Mouse (Mus musculus) layer of hippocampus, postnatal 25 days (tissue): ENCODE data around the gene Hyal3. TPM values are rescaled to one million over a fixed set of nuclear protein-coding genes. Genes with fewer than 3 reads are reported as not detected.

Experiments
- DNase-seq, 2 experiments: peaks; one replicate each; pipeline ENCODE4 v3.0.0; 2022; ENCODE audit warnings: mixed read lengths in 2 of 2, low spot score in 1 of 2; ENCODE audit errors: extremely low spot score in 1 of 2
- total RNA-seq, 2 experiments: library from RNA; stranded (reverse); gene quantifications; 2 replicates each; pipeline ENCODE4 v1.2.3; 2021

Hyal3 gene
- total RNA-seq: 1 to 10 TPM; 1.4 to 1.9 TPM

DNA sequence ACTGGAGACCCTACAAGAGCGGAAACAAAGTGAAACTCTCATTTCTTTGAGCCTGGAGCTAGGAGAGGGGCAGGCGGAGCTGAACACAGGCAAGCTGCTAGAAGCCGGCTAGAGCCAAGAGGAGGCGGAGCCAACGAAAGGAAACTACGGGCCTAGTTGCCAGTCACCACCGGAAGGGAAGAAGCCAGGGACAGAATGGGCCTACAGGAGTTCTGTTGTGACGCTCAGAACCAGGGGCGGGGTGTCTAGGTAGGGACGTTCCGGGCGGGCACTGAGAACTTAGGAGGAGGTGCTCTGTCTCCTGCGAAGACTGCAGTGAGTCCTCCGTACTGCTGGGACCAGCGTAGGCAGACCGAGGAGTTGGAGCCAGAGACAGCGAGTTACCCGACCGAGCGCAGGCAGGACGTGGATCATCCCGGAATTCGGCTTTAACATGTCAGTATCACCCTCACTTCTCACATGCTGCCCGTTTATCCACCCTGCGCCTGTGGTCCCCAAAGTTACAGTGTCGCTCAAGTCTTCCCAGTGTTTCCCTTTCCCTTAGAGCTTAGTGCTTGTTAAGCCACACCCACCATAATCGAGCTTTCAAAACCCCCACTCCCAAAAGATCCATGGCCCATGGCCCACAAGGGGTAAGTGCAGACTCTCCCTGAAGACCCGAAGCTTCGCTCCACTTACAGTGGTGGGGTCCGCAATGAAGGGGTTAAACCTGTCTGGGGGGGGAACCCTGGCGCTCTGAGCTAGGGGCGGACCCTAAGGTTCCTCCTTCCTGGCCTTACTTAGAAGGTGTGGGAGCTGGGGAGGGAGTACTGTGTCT, at the start of gene Hyal3:
Hyal3 (plus strand) TSS at position 318 of the 817 bp plus-strand sequence.
- peak; percentile 65 to 68 for DNase-seq

DNA sequence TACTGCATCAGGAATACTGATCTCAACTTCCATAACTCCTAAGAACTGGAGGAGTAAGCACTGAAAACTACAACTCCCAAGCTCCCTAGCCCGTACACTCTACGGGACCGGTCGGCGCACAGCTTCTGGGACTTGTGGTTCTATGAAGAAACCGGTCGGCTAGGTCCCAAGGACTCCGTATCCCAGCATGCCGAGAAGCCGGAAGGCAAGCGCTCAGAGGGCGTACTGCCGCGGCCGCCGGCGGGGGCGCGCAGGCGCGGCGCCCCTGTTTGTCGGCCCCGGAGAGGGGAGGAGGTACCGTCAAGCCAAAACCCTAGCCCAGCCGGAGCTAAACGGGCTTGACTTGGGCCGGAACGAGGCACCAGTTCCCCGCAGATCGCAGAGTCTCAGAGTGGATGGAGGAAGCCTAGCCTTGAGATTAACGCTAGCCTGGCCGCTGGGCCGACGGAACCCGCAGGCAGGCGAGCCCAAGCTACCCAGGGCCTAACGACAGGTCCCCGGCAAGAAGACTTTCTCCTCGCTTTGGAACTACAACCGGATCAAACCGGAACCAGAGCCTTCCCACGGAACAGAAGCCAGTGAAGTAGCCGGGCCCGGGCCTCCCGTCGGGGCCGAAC, 46.7 kb upstream of the Hyal3 start, which contains the start of gene Tmem115:
Tmem115 (plus strand) TSS at position 155 of the 617 bp plus-strand sequence.
- DNase-seq: peak; percentile 72 to 86

DNA sequence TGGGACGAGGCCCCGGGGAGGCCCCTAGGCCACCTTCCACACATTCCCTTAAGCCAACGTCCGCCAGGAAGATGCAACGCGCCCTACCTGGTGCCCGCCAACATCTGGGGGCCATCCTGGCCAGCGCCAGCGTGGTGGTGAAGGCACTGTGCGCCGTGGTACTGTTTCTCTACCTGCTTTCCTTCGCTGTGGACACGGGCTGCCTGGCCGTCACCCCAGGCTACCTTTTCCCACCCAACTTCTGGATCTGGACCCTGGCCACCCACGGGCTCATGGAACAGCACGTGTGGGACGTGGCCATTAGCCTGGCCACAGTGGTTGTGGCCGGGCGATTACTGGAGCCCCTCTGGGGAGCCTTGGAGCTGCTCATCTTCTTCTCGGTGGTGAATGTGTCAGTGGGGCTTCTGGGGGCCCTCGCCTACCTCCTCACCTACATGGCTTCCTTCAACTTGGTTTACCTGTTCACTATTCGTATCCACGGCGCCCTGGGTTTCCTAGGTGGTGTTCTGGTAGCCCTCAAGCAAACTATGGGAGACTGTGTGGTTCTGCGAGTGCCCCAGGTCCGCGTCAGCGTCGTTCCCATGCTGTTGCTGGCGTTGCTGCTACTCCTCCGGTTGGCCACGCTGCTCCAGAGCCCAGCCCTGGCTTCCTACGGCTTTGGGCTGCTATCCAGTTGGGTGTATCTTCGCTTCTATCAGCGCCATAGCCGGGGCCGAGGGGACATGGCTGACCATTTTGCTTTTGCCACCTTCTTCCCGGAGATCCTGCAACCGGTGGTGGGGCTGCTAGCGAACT, 46.0 kb upstream of the Hyal3 start:
- DNase-seq: no peak

DNA sequence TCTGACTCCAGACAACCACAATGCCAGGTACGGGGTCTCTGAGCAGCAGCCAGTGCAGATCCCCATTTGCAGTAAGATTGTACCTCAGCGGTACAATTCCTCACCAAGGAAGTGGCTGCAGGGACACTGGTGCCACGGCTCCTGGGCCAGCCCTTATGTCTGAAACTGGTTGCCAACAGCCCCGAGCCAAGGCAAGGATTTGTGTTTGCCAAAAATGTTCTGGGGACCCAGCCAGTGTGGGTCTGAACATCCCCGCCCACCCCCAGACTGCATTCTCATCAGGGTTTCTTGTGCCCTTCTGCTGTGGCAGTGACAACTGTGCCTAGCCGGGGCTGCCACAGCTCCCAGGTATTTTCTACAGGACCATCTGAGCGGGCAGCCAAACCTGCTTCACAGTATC, 42.4 kb upstream of the Hyal3 start:
- DNase-seq: no peak

DNA sequence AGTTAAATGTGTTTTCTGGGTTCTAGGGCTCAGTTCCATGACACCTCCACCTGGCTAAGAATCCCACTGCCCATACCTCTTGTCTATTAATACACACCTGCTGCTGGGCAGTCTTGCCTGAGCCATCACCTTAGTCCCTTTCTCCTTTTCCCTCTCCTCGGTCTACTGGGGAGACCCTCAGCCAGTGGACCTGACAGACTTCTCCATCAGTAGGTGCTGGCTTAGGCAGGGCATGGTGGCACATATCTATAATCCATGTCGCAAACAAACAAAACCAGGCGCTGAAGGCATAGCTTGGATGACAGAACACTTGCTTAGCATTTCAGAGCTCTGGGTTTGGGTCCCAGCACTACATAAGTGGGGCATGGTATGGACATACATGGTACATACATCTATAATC, 41.9 kb upstream of the Hyal3 start:
- no peak for DNase-seq

DNA sequence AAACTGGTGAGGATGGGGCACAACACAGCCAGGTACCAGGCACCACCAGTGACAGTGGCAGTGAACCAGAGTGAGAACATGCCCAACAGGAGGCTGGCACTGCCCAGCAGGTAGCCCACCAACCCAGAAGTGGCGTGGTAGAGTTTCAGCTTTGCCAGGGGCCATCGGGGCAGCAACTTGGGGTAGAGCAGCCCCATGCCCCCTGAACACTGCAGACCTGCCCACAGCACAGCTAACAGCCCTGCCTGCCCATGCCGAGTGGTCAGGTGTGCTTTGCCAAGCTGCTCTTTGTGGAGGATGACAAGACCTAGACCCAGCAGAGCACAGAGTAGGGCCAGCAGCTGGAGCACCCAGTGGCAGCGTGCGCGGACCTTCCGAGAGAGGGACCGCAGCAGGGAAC, 40.7 kb upstream of the Hyal3 start:
- no peak for DNase-seq

DNA sequence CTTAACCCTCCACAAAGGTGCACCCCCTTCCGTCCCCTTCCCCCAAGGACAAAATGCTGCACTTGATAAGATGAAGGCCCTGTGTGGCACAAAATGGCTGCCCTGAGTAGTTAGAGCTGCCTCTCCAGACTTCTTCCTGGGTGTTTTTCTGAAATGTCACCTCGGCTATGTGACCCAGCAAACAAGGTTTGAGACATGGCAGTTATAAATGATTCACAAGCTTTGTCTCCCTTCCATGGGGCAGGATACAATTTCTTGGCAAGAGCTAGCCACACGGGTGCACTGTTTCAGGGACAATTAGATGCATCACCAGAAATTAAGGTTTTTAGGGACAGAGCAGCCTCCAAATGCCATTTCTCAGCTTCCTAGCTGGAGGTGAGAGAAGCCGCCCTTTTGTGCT, 40.2 kb upstream of the Hyal3 start:
- DNase-seq: no peak

DNA sequence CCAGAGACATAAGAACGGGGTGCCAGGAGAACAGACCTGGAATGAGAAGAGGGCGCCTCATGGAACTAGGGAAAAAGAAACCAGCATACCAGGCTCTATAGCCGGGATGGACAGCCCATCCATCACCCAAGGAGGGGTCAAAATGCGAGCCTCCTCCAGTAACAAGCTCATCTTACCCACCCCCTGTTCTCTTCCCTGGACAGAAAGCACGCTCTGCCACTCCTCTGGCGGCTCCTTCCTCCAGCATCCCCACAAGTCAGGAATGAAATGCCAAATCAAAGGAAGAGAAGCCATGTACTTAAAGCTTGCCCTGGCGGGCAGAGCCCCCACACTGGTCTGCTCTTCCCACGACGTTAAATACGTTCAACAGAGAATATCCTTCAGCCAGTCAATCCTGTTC, 39.6 kb upstream of the Hyal3 start:
- no peak for DNase-seq

DNA sequence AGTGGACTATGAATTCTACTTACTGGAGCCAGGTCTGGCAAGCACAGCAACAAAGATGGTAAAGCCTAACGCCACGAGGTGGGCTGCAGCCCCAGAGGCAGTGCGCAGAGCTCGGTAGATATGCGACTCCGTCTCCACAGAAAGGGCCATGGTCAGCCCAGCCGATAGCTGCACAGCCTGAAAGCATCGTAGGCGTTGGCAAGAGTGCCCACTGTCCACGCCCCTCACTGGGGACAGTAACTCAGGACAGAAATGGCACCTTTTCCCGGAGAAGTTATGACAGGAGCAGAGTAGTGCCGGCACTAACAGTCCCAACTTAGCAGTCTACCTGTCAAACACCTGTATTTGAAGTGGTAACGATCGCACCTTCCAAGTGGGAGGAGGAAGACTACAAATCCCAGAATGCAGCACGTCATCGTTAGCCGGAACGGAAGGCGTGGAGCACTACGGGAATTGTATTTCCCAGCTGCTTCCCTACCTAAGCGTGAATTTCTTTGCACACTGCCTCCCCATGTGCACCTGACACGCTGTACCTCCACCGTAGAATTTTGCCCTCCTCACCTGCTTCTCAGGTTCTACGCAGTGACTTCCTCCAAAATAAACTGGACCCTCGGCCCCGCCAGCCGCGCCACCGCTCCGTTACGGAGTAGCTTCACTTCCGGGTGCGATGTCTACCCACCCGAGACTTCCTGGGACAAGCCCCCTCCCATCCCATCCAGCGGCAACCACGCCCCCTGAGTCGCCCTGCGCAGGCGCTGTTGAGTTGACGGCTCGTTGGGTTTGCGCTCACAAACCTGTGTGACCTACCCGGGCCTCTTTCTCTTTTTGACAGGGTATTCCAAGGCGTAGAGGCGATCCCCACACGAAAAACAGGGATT, 38.9 kb upstream of the Hyal3 start, which contains the start of the genes Cyb561d2 and Nprl2:
Cyb561d2 (minus strand) TSS at position 720 of the 878 bp plus-strand sequence.
Nprl2 (plus strand) TSS at position 753 of the 878 bp plus-strand sequence.
- DNase-seq: peak; percentile 87 to 89

DNA sequence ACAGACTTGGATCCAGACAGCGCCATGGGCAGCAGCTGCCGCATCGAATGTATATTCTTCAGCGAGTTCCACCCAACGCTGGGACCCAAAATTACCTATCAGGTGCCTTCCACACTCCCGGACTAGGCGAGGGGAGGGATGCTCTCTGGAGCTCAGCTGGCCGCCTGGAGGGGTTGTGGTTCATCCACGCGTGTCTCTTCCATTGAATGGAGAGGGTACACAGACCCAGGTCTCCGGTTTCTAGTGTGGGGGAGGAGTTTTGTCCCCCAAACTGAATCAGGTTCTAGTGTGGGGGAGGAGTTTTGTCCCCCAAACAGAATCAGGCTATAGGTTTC, 38.3 kb upstream of the Hyal3 start:
- no peak for DNase-seq

DNA sequence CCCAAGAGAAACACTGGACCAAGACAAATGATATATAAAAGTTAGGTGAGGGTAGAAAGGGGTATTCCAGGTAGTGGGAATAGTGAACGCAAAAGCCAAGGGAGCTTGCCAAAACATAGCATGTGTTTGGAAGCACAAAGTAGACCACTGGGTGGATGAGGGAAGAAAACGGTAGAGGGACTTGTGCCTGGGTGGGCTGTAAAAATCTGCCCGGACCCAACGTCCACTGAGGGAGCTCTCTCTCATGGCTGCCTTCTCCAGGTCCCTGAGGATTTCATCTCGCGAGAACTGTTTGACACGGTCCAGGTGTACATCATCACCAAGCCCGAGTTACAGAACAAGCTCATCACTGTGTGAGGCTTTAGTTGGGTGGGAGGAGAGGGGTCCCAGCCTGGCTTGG, 37.9 kb upstream of the Hyal3 start:
- no peak for DNase-seq

DNA sequence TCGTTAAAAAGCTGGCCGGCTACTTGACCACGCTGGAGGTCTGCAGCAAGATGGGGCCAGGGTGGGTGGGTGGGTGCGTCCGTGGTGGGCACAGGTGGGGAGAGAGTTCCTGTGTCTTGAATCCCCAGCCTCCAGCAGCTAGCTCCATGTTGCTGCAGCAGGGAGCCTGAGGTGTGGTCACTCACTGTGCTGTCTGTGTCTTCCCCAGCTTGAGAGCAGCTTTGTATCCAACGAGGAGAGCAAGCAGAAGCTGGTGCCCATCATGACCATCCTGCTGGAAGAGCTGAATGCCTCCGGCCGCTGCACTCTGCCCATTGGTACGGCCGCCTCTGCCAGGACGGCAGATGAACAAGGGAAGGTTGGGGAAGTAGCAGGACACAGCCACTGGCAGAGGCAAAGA, 37.3 kb upstream of the Hyal3 start:
- DNase-seq: no peak

DNA sequence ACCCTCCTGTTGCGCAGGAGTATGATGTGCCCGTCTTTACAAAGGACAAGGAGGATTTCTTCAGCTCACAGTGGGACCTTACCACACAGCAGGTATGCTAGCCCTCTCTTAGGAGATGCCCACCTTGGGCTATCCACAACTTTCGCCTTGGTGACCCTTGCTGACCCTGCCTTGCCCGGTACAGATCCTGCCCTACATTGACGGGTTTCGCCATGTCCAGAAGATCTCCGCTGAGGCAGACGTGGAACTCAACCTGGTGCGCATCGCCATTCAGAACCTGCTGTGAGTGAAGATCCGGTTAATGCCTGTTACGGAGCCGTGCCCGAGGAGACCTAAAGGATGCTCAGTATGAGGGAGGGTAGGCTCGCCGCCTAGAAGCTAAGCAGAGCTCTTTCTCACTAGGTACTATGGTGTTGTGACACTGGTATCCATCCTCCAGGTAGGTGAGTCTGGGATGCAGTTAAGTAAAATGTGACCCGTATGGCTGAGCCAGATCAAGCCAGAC, 36.4 kb upstream of the Hyal3 start:
- DNase-seq: no peak

DNA sequence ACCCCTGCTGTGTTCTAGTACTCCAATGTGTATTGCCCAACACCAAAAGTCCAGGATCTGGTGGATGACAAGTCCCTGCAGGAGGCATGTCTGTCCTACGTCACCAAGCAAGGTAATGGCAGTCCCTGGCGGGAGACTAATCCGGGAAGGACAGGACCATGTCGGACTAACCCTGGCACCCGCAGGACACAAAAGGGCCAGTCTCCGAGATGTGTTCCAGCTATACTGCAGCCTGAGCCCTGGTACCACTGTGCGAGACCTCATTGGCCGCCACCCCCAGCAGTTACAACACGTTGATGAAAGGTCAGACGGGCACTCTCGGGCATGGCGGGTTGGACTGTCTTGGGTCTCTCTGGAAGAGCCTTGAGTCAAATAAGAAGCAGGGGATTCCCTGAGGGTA, 35.9 kb upstream of the Hyal3 start:
- no peak for DNase-seq

DNA sequence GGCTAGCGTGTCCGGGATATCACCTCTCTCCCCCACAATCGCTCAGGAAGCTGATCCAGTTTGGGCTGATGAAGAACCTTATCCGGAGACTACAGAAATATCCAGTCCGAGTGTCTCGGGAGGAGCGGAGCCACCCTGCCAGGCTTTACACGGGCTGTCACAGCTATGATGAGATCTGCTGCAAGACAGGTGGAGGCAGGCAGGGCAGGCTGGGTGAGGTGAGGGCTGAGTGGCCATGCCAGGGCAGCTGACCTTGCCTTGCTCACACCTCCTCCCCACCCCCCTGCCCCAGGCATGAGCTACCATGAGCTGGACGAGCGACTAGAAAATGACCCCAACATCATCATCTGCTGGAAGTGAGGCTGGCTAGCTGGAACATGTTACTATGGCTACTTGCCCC, 35.4 kb upstream of the Hyal3 start:
- DNase-seq: no peak

DNA sequence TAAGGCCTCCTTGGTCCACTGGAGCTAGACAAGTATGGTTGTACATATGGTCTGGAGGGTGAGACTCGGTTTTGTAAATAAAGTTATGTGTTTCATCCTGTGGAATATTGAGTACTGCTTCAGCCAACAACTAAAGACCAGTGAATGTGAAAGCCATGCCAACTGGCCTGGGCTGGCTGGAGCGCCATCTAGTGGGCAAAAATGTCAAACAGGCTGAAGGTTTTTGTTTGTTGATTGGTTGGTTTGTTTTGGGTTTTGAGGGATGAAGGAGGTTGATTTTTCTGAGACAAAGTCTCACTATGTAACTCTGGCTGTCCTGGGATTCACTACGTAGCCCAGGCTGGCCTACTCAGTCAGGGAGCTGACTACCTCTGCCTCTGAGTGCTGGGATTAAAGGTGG, 35.0 kb upstream of the Hyal3 start:
- peak; percentile 61 to 88 for DNase-seq

DNA sequence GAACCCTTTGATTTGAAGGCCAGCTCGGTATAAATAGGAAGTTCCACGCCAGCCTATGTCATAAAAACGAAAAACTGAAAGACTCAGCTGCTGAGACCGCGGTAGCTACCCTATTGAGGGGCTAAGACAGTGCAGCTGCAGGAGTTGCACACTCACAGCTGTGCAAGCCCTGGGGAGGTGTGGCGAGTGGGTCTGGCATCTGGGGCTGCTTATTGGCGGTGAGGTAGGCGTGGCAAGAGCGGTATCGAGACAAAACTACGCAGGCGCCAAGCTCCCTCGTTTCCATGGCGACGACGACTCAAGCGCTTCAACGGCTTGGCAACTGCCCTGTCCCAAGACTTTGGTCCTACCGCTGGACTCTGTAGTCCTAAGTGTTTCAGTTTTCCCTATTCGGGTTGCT, 33.6 kb upstream of the Hyal3 start, which contains the start of gene Zmynd10:
Zmynd10 (plus strand) TSS at position 273 of the 400 bp plus-strand sequence.
- DNase-seq: peak; percentile 63 to 76

DNA sequence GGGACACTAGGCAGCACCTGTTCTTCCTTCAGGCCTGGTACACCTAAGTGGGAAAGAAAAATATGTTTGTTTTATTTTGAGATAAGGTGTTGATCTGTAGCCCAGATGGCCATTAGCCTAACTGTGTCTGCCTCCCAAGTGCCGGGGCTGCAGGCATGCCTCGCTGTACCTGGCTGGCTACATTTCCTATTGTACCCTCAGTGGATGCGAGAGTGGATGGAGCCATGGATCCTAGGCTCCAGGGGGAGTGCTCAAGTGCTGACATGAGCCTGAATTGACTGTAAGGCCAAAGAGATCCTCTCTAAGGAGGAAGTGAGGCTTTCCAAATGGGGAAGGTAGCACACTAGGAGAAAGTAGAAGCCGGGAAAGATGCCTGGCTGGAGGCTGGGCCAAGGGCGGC, 32.7 kb upstream of the Hyal3 start:
- no peak for DNase-seq

DNA sequence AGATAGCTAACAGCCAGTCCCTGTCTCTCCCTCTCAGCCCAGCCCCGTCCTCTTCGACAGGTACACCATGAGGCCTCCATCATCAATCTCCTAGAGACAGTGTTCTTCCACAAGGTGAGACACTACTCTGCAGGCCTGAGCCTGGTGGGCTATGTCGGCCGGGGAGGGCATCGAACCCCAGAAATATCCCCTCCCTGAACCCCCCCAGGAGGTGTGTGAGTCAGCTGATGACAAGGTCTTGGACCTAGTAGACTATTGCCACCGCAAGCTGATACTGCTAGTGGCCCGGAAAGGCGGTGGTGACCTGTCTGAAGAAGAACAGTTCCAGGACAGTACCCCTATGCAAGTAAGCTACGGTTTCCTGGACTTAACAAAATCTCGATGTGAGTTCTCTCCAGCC, 31.8 kb upstream of the Hyal3 start:
- DNase-seq: no peak
